Mouse (Mus musculus) liver, embryonic 14.5 days (tissue): Measurements from ENCODE around the gene Hist1h3g.

Experiments
- CTCF ChIP-seq: IDR thresholded peaks from 2 replicates; pipeline ENCODE4 v1.5.1; 2016; ENCODE audit warnings: antibody characterized with exemption, low read depth, control low read depth
- EP300 ChIP-seq: IDR thresholded peaks from 2 replicates; pipeline ENCODE4 v1.6.1; 2016; ENCODE audit warnings: antibody characterized with exemption, low read depth

- no peak for TF ChIP-seq CTCF
- TF ChIP-seq EP300, result no peak
Measured at GRCm38 (mm10) chr13:23576906-23577639, 41.9 kb downstream of the Hist1h3g start.
